Mouse (Mus musculus): ENCODE results near the gene Snx1.

Snx1 gene

GRCm38 (mm10) chr9:66126456-66127192, at the start of gene Snx1, which contains the start of gene Ciao2a:
Gene Snx1, minus strand, starts transcription at chr9:66126587.
Gene Ciao2a, plus strand, starts transcription at chr9:66126611.
- DNase-seq (ENCODE audit: low spot score) = peak; percentile 96

GRCm38 (mm10) chr9:66174985-66175384, 48.6 kb upstream of the Snx1 start:
- no peak for DNase-seq (ENCODE audit: low spot score)

GRCm38 (mm10) chr9:66173316-66173855, 47.0 kb upstream of the Snx1 start:
- no peak for DNase-seq (ENCODE audit: low spot score)

GRCm38 (mm10) chr9:66171275-66171921, 45.0 kb upstream of the Snx1 start:
- no peak for DNase-seq (ENCODE audit: low spot score)

- DNase-seq (ENCODE audit: low spot score) = no peak
Observed at GRCm38 (mm10) chr9:66170506-66170905, 44.1 kb upstream of the Snx1 start.

GRCm38 (mm10) chr9:66168233-66168632, 41.8 kb upstream of the Snx1 start:
- no peak for DNase-seq (ENCODE audit: low spot score)

- no peak for DNase-seq (ENCODE audit: low spot score)
Observed at GRCm38 (mm10) chr9:66167222-66167621, 40.8 kb upstream of the Snx1 start.

GRCm38 (mm10) chr9:66162995-66163394, 36.6 kb upstream of the Snx1 start:
- no peak for DNase-seq (ENCODE audit: low spot score)

- DNase-seq (ENCODE audit: low spot score) = no peak
Observed at GRCm38 (mm10) chr9:66160155-66160554, 33.8 kb upstream of the Snx1 start.

- no peak for DNase-seq (ENCODE audit: low spot score)
Observed at GRCm38 (mm10) chr9:66158885-66159430, 32.6 kb upstream of the Snx1 start.

- DNase-seq (ENCODE audit: low spot score) = no peak
Observed at GRCm38 (mm10) chr9:66157958-66158830, 31.8 kb upstream of the Snx1 start, which contains the start of gene Dapk2. Gene Dapk2, plus strand, starts transcription at chr9:66158223.

- no peak for DNase-seq (ENCODE audit: low spot score)
Observed at GRCm38 (mm10) chr9:66155534-66155933, 29.1 kb upstream of the Snx1 start.

GRCm38 (mm10) chr9:66154013-66154412, 27.6 kb upstream of the Snx1 start:
- no peak for DNase-seq (ENCODE audit: low spot score)

- DNase-seq (ENCODE audit: low spot score) = no peak
Observed at GRCm38 (mm10) chr9:66153594-66153993, 27.2 kb upstream of the Snx1 start.

GRCm38 (mm10) chr9:66152011-66152410, 25.6 kb upstream of the Snx1 start:
- DNase-seq (ENCODE audit: low spot score) = no peak

GRCm38 (mm10) chr9:66146141-66146540, 19.8 kb upstream of the Snx1 start:
- DNase-seq (ENCODE audit: low spot score) = no peak

- peak; percentile 87 for DNase-seq (ENCODE audit: low spot score)
Observed at GRCm38 (mm10) chr9:66144248-66144647, 17.9 kb upstream of the Snx1 start.

- no peak for DNase-seq (ENCODE audit: low spot score)
Observed at GRCm38 (mm10) chr9:66142265-66142664, 15.9 kb upstream of the Snx1 start.

GRCm38 (mm10) chr9:66138193-66138592, 11.8 kb upstream of the Snx1 start:
- DNase-seq (ENCODE audit: low spot score) = no peak

- DNase-seq (ENCODE audit: low spot score) = peak; percentile 16
Observed at GRCm38 (mm10) chr9:66135967-66136366, 9.6 kb upstream of the Snx1 start.

- DNase-seq (ENCODE audit: low spot score) = no peak
Observed at GRCm38 (mm10) chr9:66131466-66131865, 5.1 kb upstream of the Snx1 start.

- no peak for DNase-seq (ENCODE audit: low spot score)
Observed at GRCm38 (mm10) chr9:66127884-66128283, 1.5 kb upstream of the Snx1 start.

Measured in adipocyte (in vitro differentiated cells).